Mouse (Mus musculus) CH12.LX (cell line): ENCODE measurements around the gene Fam72a.

Experiments
- CHD2 ChIP-seq: IDR thresholded peaks from 2 replicates; pipeline ENCODE4 v1.6.1; 2011; ENCODE audit warnings: low read length, improper control_type of control experiment
- CTCF ChIP-seq, 2 experiments: IDR thresholded peaks in 1 of 2; conservative IDR thresholded peaks in 1 of 2; 2 replicates each; pipeline ENCODE4 v1.5.1; 2011 to 2012; ENCODE audit warnings: low read depth in 2 of 2, low read length in 2 of 2, improper control_type of control experiment in 1 of 2, inconsistent platforms in 1 of 2, mild to moderate bottlenecking in 1 of 2, moderate library complexity in 1 of 2
- ELF1 ChIP-seq: IDR thresholded peaks from 2 replicates; pipeline ENCODE4 v1.6.1; 2014; ENCODE audit warnings: low read depth, mild to moderate bottlenecking, inconsistent platforms, low read length, improper control_type of control experiment
- EP300 ChIP-seq: IDR thresholded peaks from 2 replicates; pipeline ENCODE4 v1.6.1; 2011; ENCODE audit warnings: low read length, improper control_type of control experiment
- GABPA ChIP-seq: IDR thresholded peaks from 2 replicates; pipeline ENCODE4 v1.6.1; 2012; ENCODE audit warnings: low read depth, low read length, improper control_type of control experiment, inconsistent platforms; ENCODE audit not compliant: insufficient replicate concordance
- JUND ChIP-seq: conservative IDR thresholded peaks from 2 replicates; pipeline ENCODE4 v1.6.1; 2011; ENCODE audit warnings: low read depth, low read length, improper control_type of control experiment
- MAFK ChIP-seq: IDR thresholded peaks from 2 replicates; pipeline ENCODE4 v1.6.1; 2011; ENCODE audit warnings: low read length, improper control_type of control experiment; ENCODE audit not compliant: insufficient replicate concordance
- MAX ChIP-seq: IDR thresholded peaks from 2 replicates; pipeline ENCODE4 v1.6.1; 2011; ENCODE audit warnings: low read length, improper control_type of control experiment
- MEF2A ChIP-seq: IDR thresholded peaks from 2 replicates; pipeline ENCODE4 v1.6.1; 2014; ENCODE audit warnings: low read depth, mild to moderate bottlenecking, inconsistent platforms, low read length, improper control_type of control experiment, borderline replicate concordance
- POLR2A ChIP-seq: IDR thresholded peaks from 2 replicates; pipeline ENCODE4 v1.6.1; 2011; ENCODE audit warnings: low read depth, mild to moderate bottlenecking, improper control_type of control experiment, low read length
- UBTF ChIP-seq: IDR thresholded peaks from 2 replicates; pipeline ENCODE4 v1.6.1; 2012; ENCODE audit warnings: low read depth, mild to moderate bottlenecking, inconsistent platforms, low read length, improper control_type of control experiment, moderate library complexity
- ZKSCAN1 ChIP-seq: IDR thresholded peaks from 2 replicates; pipeline ENCODE4 v1.6.1; 2012; ENCODE audit warnings: low read depth, inconsistent platforms, low read length, improper control_type of control experiment, borderline replicate concordance
- ZMIZ1 ChIP-seq: IDR thresholded peaks from 2 replicates; pipeline ENCODE4 v1.6.1; 2012; ENCODE audit warnings: low read depth, mild to moderate bottlenecking, inconsistent platforms, low read length, improper control_type of control experiment

- TF ChIP-seq CHD2 = no peak
- peak in 1 of 2 experiments; percentile 53; a peak in 2 of 4 replicates for TF ChIP-seq CTCF (conservative IDR thresholded peaks at IDR 0.05 in 1 of 2, IDR thresholded peaks at IDR 0.05 in 1 of 2; ENCODE audit: low read depth in 2 of 2, low read length in 2 of 2)
- TF ChIP-seq ZMIZ1 = no peak
- no peak for TF ChIP-seq ELF1
- no peak for TF ChIP-seq MAX
- TF ChIP-seq JUND = no peak
- TF ChIP-seq EP300 = no peak
- TF ChIP-seq MAFK = no peak
- TF ChIP-seq POLR2A = no peak
- no peak for TF ChIP-seq UBTF
- TF ChIP-seq ZKSCAN1 = no peak
- no peak for TF ChIP-seq MEF2A
- TF ChIP-seq GABPA = no peak
Measured at GRCm38 (mm10) chr1:131548494-131549365, 21.0 kb downstream of the Fam72a start.
